Mouse (Mus musculus) neural tube, embryonic 15.5 days (tissue): ENCODE measurements around the gene Spata31d1d. TPM values are rescaled to one million over a fixed set of nuclear protein-coding genes. Genes with fewer than 3 reads are reported as not detected.
"Not testable (repeated sequence)": the region's sequence is repeated elsewhere in the genome, so short reads cannot be mapped to it uniquely, and the experiment has no call there.

ENCODE experiments used
- ATAC-seq: fragments of 200-750 bp; cut with Nextera tagmentation; 2 replicates; pipeline ENCODE4 v1.8.0; 2017; ENCODE audit warnings: mild to moderate bottlenecking, moderate TSS enrichment, moderate library complexity; ENCODE audit not compliant: low FRiP score
- H3K27ac ChIP-seq: fragments of 300-500 bp; sonication (generic); replicated peaks from 2 replicates; pipeline ENCODE4 v1.5.1; 2015; ENCODE audit warnings: mild to moderate bottlenecking, inconsistent platforms
- H3K27me3 ChIP-seq: fragments of 300-500 bp; sonication (generic); replicated peaks from 2 replicates; pipeline ENCODE4 v1.6.1; 2015; ENCODE audit warnings: inconsistent platforms
- H3K36me3 ChIP-seq: fragments of 300-500 bp; sonication (generic); 2 replicates; pipeline ENCODE4 v1.6.1; 2015; ENCODE audit warnings: inconsistent platforms
- H3K4me1 ChIP-seq: fragments of 300-500 bp; sonication (generic); 2 replicates; pipeline ENCODE4 v1.6.1; 2015; ENCODE audit warnings: inconsistent platforms
- H3K4me2 ChIP-seq: fragments of 300-500 bp; sonication (generic); 2 replicates; pipeline ENCODE4 v1.6.1; 2015; ENCODE audit warnings: inconsistent platforms, mild to moderate bottlenecking, moderate library complexity
- H3K4me3 ChIP-seq: fragments of 300-500 bp; sonication (generic); replicated peaks from 2 replicates; pipeline ENCODE4 v1.5.1; 2015; ENCODE audit warnings: mild to moderate bottlenecking, inconsistent platforms
- H3K9ac ChIP-seq: fragments of 300-500 bp; sonication (generic); replicated peaks from 2 replicates; pipeline ENCODE4 v1.6.1; 2015; ENCODE audit warnings: mild to moderate bottlenecking, inconsistent platforms
- H3K9me3 ChIP-seq: fragments of 300-500 bp; sonication (generic); replicated peaks from 2 replicates; pipeline ENCODE4 v1.6.1; 2016; ENCODE audit warnings: inconsistent platforms
- WGBS: fragments of 180-500 bp; shearing (Covaris S2); methylation state at CpG from one replicate; pipeline ENCODE4 v1.1.7; 2015; ENCODE audit warnings: mixed read lengths; 5-methylcytosine and 5-hydroxymethylcytosine counted together
- polyA plus RNA-seq: library from polyadenylated mRNA; unstranded; fragments of >200 nt; fragmentation: Nextera tagmentation; extraction: Ambion mirVana; gene quantifications from 2 replicates; pipeline ENCODE4 v1.2.1, GENCODE M21; 2015

The Spata31d1d gene
- polyA plus RNA-seq, 1 experiment from 2014 or later = not detected

- Histone ChIP-seq H3K4me1 (peaks cover 19% of the 10 kb centered on the region), H3K27ac (no peak overlapping the region), H3K27me3 (0 out of 2 replicates have a peak, but pooled peaks cover 5% of the 10 kb centered on the region), H3K9ac (no peak overlapping the region), H3K36me3 (no peaks in the 10 kb centered on the region), H3K4me2 (no peak overlapping the region), H3K9me3 (no peaks in the 10 kb centered on the region), H3K4me3 (no peak overlapping the region)
- WGBS = 27% methylated on average over 7 of the region's 7 CpGs
- peak; percentile 85 for ATAC-seq
Observed at GRCm38 (mm10) chr13:59728378-59729093, 3.0 kb downstream of the Spata31d1d start.

GRCm38 (mm10) chr13:59726139-59726867 lies 5.2 kb downstream of the Spata31d1d start:
- Histone ChIP-seq H3K36me3 (no peaks in the 10 kb centered on the region), H3K4me3 (no peak overlapping the region; the same call in 1 of the 2 replicates), H3K27ac (no peak overlapping the region), H3K9me3 (no peaks in the 10 kb centered on the region), H3K9ac (no peak overlapping the region), H3K4me1 (peaks cover 19% of the 10 kb centered on the region), H3K4me2 (peak overlapping the region; percentile 45), H3K27me3 (0 out of 2 replicates have a peak, but pooled peaks cover 5% of the 10 kb centered on the region)
- ATAC-seq = no peak
- WGBS = 27% methylated on average over 29 of the region's 29 CpGs

- H3K4me2 ChIP-seq, H3K27me3 ChIP-seq, H3K27ac ChIP-seq, H3K36me3 ChIP-seq, ATAC-seq, H3K9me3 ChIP-seq, H3K4me3 ChIP-seq, H3K9ac ChIP-seq: not testable (repeated sequence)
- 77% methylated on average over 1 of the region's 1 CpGs for WGBS
- peaks cover 16% of the 10 kb centered on the region for H3K4me1 ChIP-seq
Observed at GRCm38 (mm10) chr13:59722089-59722488, 9.5 kb downstream of the Spata31d1d start.

DNA sequence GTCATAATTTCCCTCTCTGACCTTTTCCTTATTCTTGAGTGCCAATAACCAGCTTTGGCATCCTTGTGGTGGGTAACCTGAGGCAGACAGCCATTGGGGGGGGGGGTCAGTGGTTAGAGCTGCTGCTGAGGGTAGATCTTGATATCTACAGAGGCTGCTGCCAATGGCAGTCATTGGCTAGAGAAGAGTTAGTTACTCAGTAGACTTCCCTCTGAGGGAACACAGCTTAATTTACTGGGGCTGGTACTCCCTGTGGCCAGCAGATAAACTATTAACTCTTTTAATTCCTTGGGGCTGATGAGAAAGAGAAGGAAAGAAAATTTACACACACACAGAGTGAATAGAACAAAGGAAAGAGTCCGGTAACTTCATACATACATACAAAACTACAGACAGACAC lies 12.1 kb downstream of the Spata31d1d start:
- no peaks in the 10 kb centered on the region for H3K27me3 ChIP-seq
- 83% methylated on average over 1 of the region's 1 CpGs for WGBS
- no peak for ATAC-seq
- H3K9me3 ChIP-seq = no peaks in the 10 kb centered on the region
- no peak overlapping the region for H3K4me3 ChIP-seq
- peaks cover 5% of the 10 kb centered on the region for H3K4me1 ChIP-seq
- no peak overlapping the region for H3K27ac ChIP-seq
- no peak overlapping the region for H3K4me2 ChIP-seq
- H3K9ac ChIP-seq = no peak overlapping the region
- no peaks in the 10 kb centered on the region for H3K36me3 ChIP-seq

DNA sequence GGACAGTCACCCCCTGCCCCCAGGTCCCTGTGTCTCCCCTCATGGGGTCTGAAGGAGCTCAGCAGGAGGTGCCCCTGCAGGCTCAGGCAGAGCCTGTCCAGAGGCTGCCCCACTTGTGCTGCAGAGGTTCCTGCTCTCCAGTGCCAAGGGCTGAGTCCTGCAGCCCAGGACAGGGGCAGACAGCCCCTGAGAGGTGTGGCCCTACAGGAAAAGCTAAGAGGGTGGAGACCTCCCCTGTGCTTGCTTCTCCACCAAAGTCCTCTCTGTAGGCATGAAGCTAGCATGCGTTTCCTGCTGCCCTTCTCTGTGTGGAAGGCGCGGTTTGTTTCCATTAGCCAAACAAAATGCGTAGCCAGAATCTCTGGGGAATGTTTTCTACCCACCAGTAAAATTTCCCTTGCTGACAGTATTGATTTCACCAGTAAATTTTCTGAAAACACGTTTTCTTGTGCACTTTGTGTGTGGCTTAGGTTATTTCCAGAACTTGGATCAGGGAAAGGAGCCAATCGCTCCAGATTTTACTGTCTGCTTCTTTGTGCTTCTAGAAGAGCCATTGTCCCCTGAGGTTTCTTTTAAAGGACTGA lies 12.6 kb downstream of the Spata31d1d start:
- H3K4me2 ChIP-seq, ATAC-seq, H3K9me3 ChIP-seq, H3K27ac ChIP-seq, H3K4me3 ChIP-seq, H3K27me3 ChIP-seq, H3K9ac ChIP-seq, H3K4me1 ChIP-seq, H3K36me3 ChIP-seq: not testable (repeated sequence)
- 36% methylated on average over 6 of the region's 6 CpGs for WGBS

- no peak overlapping the region for H3K4me3 ChIP-seq
- H3K4me2 ChIP-seq = no peak overlapping the region
- ATAC-seq = no peak
- H3K9ac ChIP-seq = no peak overlapping the region
- no peaks in the 10 kb centered on the region for H3K4me1 ChIP-seq
- no peaks in the 10 kb centered on the region for H3K9me3 ChIP-seq
- 39% methylated on average over 3 of the region's 3 CpGs for WGBS
- H3K27ac ChIP-seq = no peak overlapping the region
- no peaks in the 10 kb centered on the region for H3K36me3 ChIP-seq
- H3K27me3 ChIP-seq = no peaks in the 10 kb centered on the region
Observed at GRCm38 (mm10) chr13:59713710-59714109, 17.8 kb downstream of the Spata31d1d start.

GRCm38 (mm10) chr13:59711984-59712383 lies 19.6 kb downstream of the Spata31d1d start, which contains the start of gene Spata31d1b:
Spata31d1b (plus strand) TSS chr13:59712284.
- not testable (repeated sequence) for H3K4me1 ChIP-seq, H3K9me3 ChIP-seq, H3K27ac ChIP-seq, H3K4me3 ChIP-seq, H3K9ac ChIP-seq, H3K4me2 ChIP-seq, ATAC-seq, H3K27me3 ChIP-seq, H3K36me3 ChIP-seq
- WGBS = 76% methylated on average over 3 of the region's 3 CpGs

GRCm38 (mm10) chr13:59710230-59710629 lies 21.3 kb downstream of the Spata31d1d start, which contains the start of gene Spata31d1a:
Spata31d1a (minus strand) TSS chr13:59710330.
- no peak within 1 kb of the TSS for H3K4me3 ChIP-seq
- no peaks in the 10 kb centered on the region for H3K27me3 ChIP-seq
- WGBS = 92% methylated on average over 15 of the region's 15 CpGs
- no peak within 1 kb of the TSS for H3K9ac ChIP-seq
- no peaks in the 10 kb centered on the region for H3K4me1 ChIP-seq
- no peak within 1 kb of the TSS for H3K4me2 ChIP-seq
- no peaks in the 10 kb centered on the region for H3K36me3 ChIP-seq
- no peak within 1 kb of the TSS for H3K27ac ChIP-seq
- H3K9me3 ChIP-seq = no peaks in the 10 kb centered on the region
- no peak for ATAC-seq

GRCm38 (mm10) chr13:59704562-59704961 lies 27.0 kb downstream of the Spata31d1d start:
- Histone ChIP-seq H3K36me3 (no peaks in the 10 kb centered on the region), H3K4me3 (no peak overlapping the region), H3K27me3 (no peaks in the 10 kb centered on the region), H3K4me2 (0 out of 2 replicates have a peak overlapping the region, but pooled peaks have one; percentile 9), H3K4me1 (peaks cover 4% of the 10 kb centered on the region; the same call in 1 of the 2 replicates), H3K27ac (no peak overlapping the region), H3K9ac (no peak overlapping the region), H3K9me3 (no peaks in the 10 kb centered on the region)
- no peak for ATAC-seq
- 63% methylated on average over 12 of the region's 12 CpGs for WGBS

GRCm38 (mm10) chr13:59703514-59703913 lies 28.0 kb downstream of the Spata31d1d start:
- Histone ChIP-seq H3K4me3 (no peak overlapping the region), H3K27me3 (no peaks in the 10 kb centered on the region), H3K4me1 (peaks cover 4% of the 10 kb centered on the region; the same call in 1 of the 2 replicates), H3K9me3 (no peaks in the 10 kb centered on the region), H3K4me2 (no peak overlapping the region), H3K27ac (no peak overlapping the region), H3K9ac (no peak overlapping the region), H3K36me3 (no peaks in the 10 kb centered on the region)
- ATAC-seq = no peak
- 92% methylated on average over 12 of the region's 12 CpGs for WGBS

DNA sequence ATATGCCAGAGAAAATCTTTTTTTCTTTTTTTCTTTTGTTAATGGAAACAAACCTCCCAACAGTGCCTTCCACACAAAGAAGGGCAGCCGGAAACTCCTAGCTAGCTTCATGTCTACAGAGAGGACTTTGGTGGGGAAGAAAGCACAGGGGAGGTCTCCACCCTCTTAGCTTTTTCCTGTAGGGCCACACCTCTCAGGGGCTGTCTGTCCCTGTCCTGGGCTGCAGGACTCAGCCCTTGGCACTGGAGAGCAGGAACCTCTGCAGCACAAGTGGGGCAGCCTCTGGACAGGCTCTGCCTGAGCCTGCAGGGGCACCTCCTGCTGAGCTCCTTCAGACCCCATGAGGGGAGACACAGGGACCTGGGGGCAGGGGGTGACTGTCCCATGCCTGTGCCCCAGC lies 31.4 kb downstream of the Spata31d1d start:
- H3K9me3 ChIP-seq, H3K4me2 ChIP-seq, H3K4me3 ChIP-seq, H3K27me3 ChIP-seq, H3K4me1 ChIP-seq, H3K27ac ChIP-seq, ATAC-seq, H3K9ac ChIP-seq, H3K36me3 ChIP-seq: not testable (repeated sequence)
- 81% methylated on average over 1 of the region's 1 CpGs for WGBS
